Mouse (Mus musculus): ENCODE data around the gene Igdcc3.

Igdcc3 gene

GRCm38 (mm10) chr9:65140936-65141305, at the start of gene Igdcc3:
Gene Igdcc3, plus strand, starts transcription at chr9:65141189.
- no peak for TF ChIP-seq GATA4 (IDR thresholded peaks at IDR 0.05; ENCODE audit: insufficient replicate concordance, low read length)

GRCm38 (mm10) chr9:65094237-65094636, 46.8 kb upstream of the Igdcc3 start:
- TF ChIP-seq GATA4 (IDR thresholded peaks at IDR 0.05; ENCODE audit: insufficient replicate concordance, low read length), result no peak

GRCm38 (mm10) chr9:65100991-65101685, 39.9 kb upstream of the Igdcc3 start, which contains the start of gene Igdcc4:
Gene Igdcc4, plus strand, starts transcription at chr9:65101486.
- TF ChIP-seq GATA4 (IDR thresholded peaks at IDR 0.05; ENCODE audit: insufficient replicate concordance, low read length), result no peak

- no peak for TF ChIP-seq GATA4 (IDR thresholded peaks at IDR 0.05; ENCODE audit: insufficient replicate concordance, low read length)
These were observed 39.2 kb upstream of the Igdcc3 start for GRCm38 (mm10) chr9:65101686-65102376.

- TF ChIP-seq GATA4 (IDR thresholded peaks at IDR 0.05; ENCODE audit: insufficient replicate concordance, low read length), result no peak
These were observed 38.4 kb upstream of the Igdcc3 start for GRCm38 (mm10) chr9:65102377-65103172.

- TF ChIP-seq GATA4 (IDR thresholded peaks at IDR 0.05; ENCODE audit: insufficient replicate concordance, low read length), result no peak
These were observed 37.7 kb upstream of the Igdcc3 start for GRCm38 (mm10) chr9:65103173-65103752.

- TF ChIP-seq GATA4 (IDR thresholded peaks at IDR 0.05; ENCODE audit: insufficient replicate concordance, low read length), result no peak
These were observed 34.2 kb upstream of the Igdcc3 start for GRCm38 (mm10) chr9:65106821-65107220.

GRCm38 (mm10) chr9:65107893-65108292, 33.1 kb upstream of the Igdcc3 start:
- no peak for TF ChIP-seq GATA4 (IDR thresholded peaks at IDR 0.05; ENCODE audit: insufficient replicate concordance, low read length)

- no peak for TF ChIP-seq GATA4 (IDR thresholded peaks at IDR 0.05; ENCODE audit: insufficient replicate concordance, low read length)
These were observed 31.6 kb upstream of the Igdcc3 start for GRCm38 (mm10) chr9:65109132-65110072.

GRCm38 (mm10) chr9:65111698-65112097, 29.3 kb upstream of the Igdcc3 start:
- TF ChIP-seq GATA4 (IDR thresholded peaks at IDR 0.05; ENCODE audit: insufficient replicate concordance, low read length), result no peak

GRCm38 (mm10) chr9:65113694-65114093, 27.3 kb upstream of the Igdcc3 start:
- no peak for TF ChIP-seq GATA4 (IDR thresholded peaks at IDR 0.05; ENCODE audit: insufficient replicate concordance, low read length)

- no peak for TF ChIP-seq GATA4 (IDR thresholded peaks at IDR 0.05; ENCODE audit: insufficient replicate concordance, low read length)
These were observed 25.1 kb upstream of the Igdcc3 start for GRCm38 (mm10) chr9:65115891-65116290.

- TF ChIP-seq GATA4 (IDR thresholded peaks at IDR 0.05; ENCODE audit: insufficient replicate concordance, low read length), result no peak
These were observed 23.5 kb upstream of the Igdcc3 start for GRCm38 (mm10) chr9:65117516-65117915.

- TF ChIP-seq GATA4 (IDR thresholded peaks at IDR 0.05; ENCODE audit: insufficient replicate concordance, low read length), result no peak
These were observed 20.1 kb upstream of the Igdcc3 start for GRCm38 (mm10) chr9:65120935-65121334.

Data from liver, adult (tissue).